Mouse (Mus musculus) ES-Bruce4 (cell line): ENCODE measurements at regions not wholly inside any gene's neighbourhood (a gene's known extent, or its start where the extent isn't known, plus 50 kb on each side); places are given as distances from the start of the nearest gene placed in this dataset.
"Not testable (repeated sequence)": the region's sequence is repeated elsewhere in the genome, so short reads cannot be mapped to it uniquely, and the experiment has no call there.

Experiments
- H3K27ac ChIP-seq: 2 replicates; pipeline ENCODE4 v1.5.1; 2012; ENCODE audit warnings: low read length, inconsistent platforms; ENCODE audit not compliant: insufficient read depth
- H3K27me3 ChIP-seq: 2 replicates; pipeline ENCODE4 v1.6.1; 2012; ENCODE audit warnings: mild to moderate bottlenecking, low read length, inconsistent platforms; ENCODE audit not compliant: control insufficient read depth, poor library complexity, insufficient read depth, severe bottlenecking
- H3K36me3 ChIP-seq: 2 replicates; pipeline ENCODE4 v1.6.1; 2012; ENCODE audit warnings: inconsistent platforms, mild to moderate bottlenecking, low read length, moderate library complexity; ENCODE audit not compliant: control insufficient read depth, poor library complexity, insufficient read depth, severe bottlenecking
- H3K4me1 ChIP-seq: one replicate; pipeline ENCODE4 v1.8.1; 2011; ENCODE audit warnings: low read length; ENCODE audit not compliant: control insufficient read depth, insufficient read depth
- H3K4me3 ChIP-seq: 2 replicates; pipeline ENCODE4 v1.5.1; 2011; ENCODE audit warnings: low read depth, mild to moderate bottlenecking, low read length
- H3K9ac ChIP-seq: 2 replicates; pipeline ENCODE4 v1.6.1; 2012; ENCODE audit warnings: low read depth, mild to moderate bottlenecking, inconsistent platforms; ENCODE audit not compliant: poor library complexity, severe bottlenecking
- H3K9me3 ChIP-seq: replicated peaks from 2 replicates; pipeline ENCODE4 v1.6.1; 2012; ENCODE audit warnings: mild to moderate bottlenecking, low read length, inconsistent platforms; ENCODE audit not compliant: control insufficient read depth, poor library complexity, insufficient read depth, severe bottlenecking
- CTCF ChIP-seq: IDR thresholded peaks from one replicate; pipeline ENCODE4 v1.8.1; 2011; ENCODE audit warnings: low read depth, low read length
- EP300 ChIP-seq: IDR thresholded peaks from 2 replicates; pipeline ENCODE4 v1.6.1; 2011; ENCODE audit warnings: low read depth, low read length; ENCODE audit not compliant: insufficient read depth
- POLR2A ChIP-seq: IDR thresholded peaks from one replicate; pipeline ENCODE4 v1.8.1; 2011; ENCODE audit warnings: low read length; ENCODE audit not compliant: insufficient read depth

GRCm38 (mm10) chr3:129421620-129422239 lies 89.2 kb upstream of the Enpep start:
- H3K36me3 ChIP-seq, H3K4me1 ChIP-seq, H3K27me3 ChIP-seq, H3K27ac ChIP-seq, H3K4me3 ChIP-seq, H3K9me3 ChIP-seq, H3K9ac ChIP-seq: not testable (repeated sequence)
- peak; percentile 73 for TF ChIP-seq CTCF

- no peaks in the 10 kb centered on the region for H3K9me3 ChIP-seq
- H3K36me3 ChIP-seq: no peaks in the 10 kb centered on the region
- no peaks in the 10 kb centered on the region for H3K4me1 ChIP-seq
- no peaks in the 10 kb centered on the region for H3K27me3 ChIP-seq
- no peak overlapping the region for H3K9ac ChIP-seq
- no peak overlapping the region for H3K27ac ChIP-seq
- no peak for TF ChIP-seq EP300
- no peak overlapping the region for H3K4me3 ChIP-seq
These were observed 96.2 kb upstream of the Enpep start for GRCm38 (mm10) chr3:129428750-129429149.

- TF ChIP-seq EP300: no peak
- TF ChIP-seq CTCF: no peak
- TF ChIP-seq POLR2A: no peak
- Histone ChIP-seq H3K9ac (no peak overlapping the region), H3K9me3 (no peaks in the 10 kb centered on the region), H3K4me1 (no peaks in the 10 kb centered on the region), H3K4me3 (no peak overlapping the region), H3K27me3 (no peaks in the 10 kb centered on the region), H3K36me3 (no peaks in the 10 kb centered on the region), H3K27ac (no peak overlapping the region)
These were observed 96.9 kb upstream of the Enpep start for GRCm38 (mm10) chr3:129429161-129430111.

GRCm38 (mm10) chr3:129434056-129434455 lies 98.1 kb upstream of the Elovl6 start:
- Histone ChIP-seq H3K9me3 (no peaks in the 10 kb centered on the region), H3K36me3 (no peaks in the 10 kb centered on the region), H3K9ac (no peak overlapping the region), H3K4me3 (no peak overlapping the region), H3K4me1 (no peaks in the 10 kb centered on the region), H3K27ac (no peak overlapping the region), H3K27me3 (no peaks in the 10 kb centered on the region)
- TF ChIP-seq CTCF (no peak), EP300 (no peak), POLR2A (no peak)

GRCm38 (mm10) chr3:129437687-129438086 lies 94.5 kb upstream of the Elovl6 start:
- H3K27ac ChIP-seq: no peak overlapping the region
- no peak overlapping the region for H3K4me3 ChIP-seq
- H3K9ac ChIP-seq: no peak overlapping the region
- H3K9me3 ChIP-seq: no peaks in the 10 kb centered on the region
- H3K36me3 ChIP-seq: no peaks in the 10 kb centered on the region
- TF ChIP-seq POLR2A: no peak
- no peak for TF ChIP-seq EP300
- no peak for TF ChIP-seq CTCF
- H3K27me3 ChIP-seq: no peaks in the 10 kb centered on the region
- no peaks in the 10 kb centered on the region for H3K4me1 ChIP-seq

GRCm38 (mm10) chr3:129442756-129443155 lies 89.4 kb upstream of the Elovl6 start:
- Histone ChIP-seq H3K9ac (no peak overlapping the region), H3K27me3 (no peaks in the 10 kb centered on the region), H3K36me3 (no peaks in the 10 kb centered on the region), H3K27ac (no peak overlapping the region), H3K9me3 (no peaks in the 10 kb centered on the region), H3K4me3 (no peak overlapping the region), H3K4me1 (no peaks in the 10 kb centered on the region)
- TF ChIP-seq POLR2A: no peak
- TF ChIP-seq EP300: no peak
- no peak for TF ChIP-seq CTCF
